Mouse (Mus musculus) skeletal muscle tissue, adult 2 months (tissue): ENCODE measurements at regions not wholly inside any gene's neighbourhood (a gene's known extent, or its start where the extent isn't known, plus 50 kb on each side); places are given as distances from the start of the nearest gene placed in this dataset.
"Not testable (repeated sequence)": the region's sequence is repeated elsewhere in the genome, so short reads cannot be mapped to it uniquely, and the experiment has no call there.

Experiments used
- DNase-seq: peaks from one replicate; pipeline ENCODE4 v3.0.0-alpha.2; 2012; ENCODE audit warnings: low read depth, low spot score

GRCm38 (mm10) chr1:23316288-23316687 lies 81.3 kb downstream of the Ogfrl1 start:
- not testable (repeated sequence) for DNase-seq

- DNase-seq, result not testable (repeated sequence)
Observed at GRCm38 (mm10) chr1:23314863-23315262, 82.7 kb downstream of the Ogfrl1 start.

GRCm38 (mm10) chr1:23292718-23293117 lies 104.9 kb downstream of the Ogfrl1 start:
- no peak for DNase-seq

DNA sequence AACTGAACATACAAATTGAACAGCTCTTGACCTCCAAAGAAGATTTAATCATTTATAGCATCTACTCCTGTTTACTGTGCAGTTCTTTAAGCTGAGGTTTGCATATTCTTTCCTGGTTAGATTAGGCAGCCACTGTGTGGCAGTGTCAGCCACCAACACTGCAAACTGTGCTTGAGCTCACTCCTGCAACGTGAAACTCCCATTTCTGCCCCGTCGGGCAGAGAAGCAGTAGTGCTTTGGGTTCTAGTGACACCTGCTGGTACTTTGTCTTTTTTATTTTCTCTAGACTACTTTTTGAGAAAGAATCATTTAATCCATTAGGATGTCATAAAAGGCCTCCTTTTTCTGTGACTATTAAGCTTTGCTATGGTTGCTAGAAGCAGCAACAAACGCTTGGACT lies 110.8 kb downstream of the Ogfrl1 start:
- DNase-seq, result peak; percentile 37

DNA sequence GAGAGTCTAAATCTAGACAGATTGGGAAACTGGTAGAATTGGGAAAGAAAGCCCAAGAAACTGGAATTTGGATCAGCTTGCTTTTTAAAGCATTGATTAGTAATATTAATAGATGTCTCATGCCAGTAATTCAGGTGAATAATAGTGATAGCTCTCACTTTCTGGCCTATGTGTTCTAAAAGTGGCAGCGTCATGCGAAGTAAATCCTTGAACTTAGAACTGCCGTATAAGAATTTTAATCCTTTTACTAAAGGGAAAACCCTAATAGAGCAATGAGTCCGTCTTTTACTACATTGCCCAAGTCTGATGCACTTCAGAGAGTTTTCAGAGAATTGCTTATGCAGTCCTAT lies 114.7 kb downstream of the Ogfrl1 start:
- no peak for DNase-seq

- no peak for DNase-seq
Observed at GRCm38 (mm10) chr1:23282215-23282869, 115.2 kb downstream of the Ogfrl1 start.

GRCm38 (mm10) chr1:23279827-23280226 lies 117.7 kb downstream of the Ogfrl1 start:
- DNase-seq, result no peak

- no peak for DNase-seq
Observed at GRCm38 (mm10) chr1:23272077-23272476, 125.5 kb downstream of the Ogfrl1 start.

DNA sequence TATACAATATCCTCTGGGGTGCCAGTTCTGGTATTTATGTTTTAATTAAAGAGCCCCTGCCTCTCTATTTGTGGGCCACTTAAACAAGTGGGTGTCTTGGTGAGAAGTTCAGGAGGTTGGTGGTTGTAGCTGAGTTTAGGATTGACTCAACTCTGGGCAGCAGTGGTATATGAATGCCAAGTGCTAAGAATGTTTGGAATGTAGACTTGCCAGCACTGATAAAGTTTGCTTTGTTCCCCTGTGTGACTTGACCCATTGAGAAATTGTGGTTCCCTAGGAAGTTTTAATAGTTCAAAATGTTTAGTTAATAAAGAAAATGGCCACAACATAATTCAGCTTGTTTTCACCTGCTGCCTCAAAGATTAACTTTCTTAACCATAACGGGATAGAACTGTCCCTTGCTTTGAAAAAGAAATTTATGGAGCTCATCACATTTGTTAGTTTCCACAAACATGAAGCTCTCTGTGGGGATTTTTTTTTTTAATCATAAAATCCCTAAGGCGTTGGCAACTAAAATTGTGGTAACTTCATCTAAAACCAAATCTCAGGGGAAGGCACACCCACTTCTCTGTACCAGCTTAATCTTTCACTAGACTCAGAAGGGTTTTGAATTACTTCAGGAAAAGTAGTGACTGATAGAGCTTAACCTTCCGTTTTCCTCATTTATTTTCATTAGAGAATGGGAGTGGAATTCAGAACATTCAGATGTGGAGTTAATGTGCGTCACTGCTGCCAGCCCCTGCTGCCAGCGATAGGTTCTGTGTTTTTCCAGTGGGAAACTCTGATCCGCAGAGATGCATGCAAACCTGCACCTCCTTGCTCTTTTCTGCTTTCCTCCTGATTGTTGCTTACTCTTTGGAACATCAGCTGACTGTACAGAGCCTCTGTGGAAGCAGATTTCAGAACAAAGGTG lies 126.4 kb downstream of the Ogfrl1 start:
- no peak for DNase-seq

GRCm38 (mm10) chr1:23268062-23268461 lies 129.5 kb downstream of the Ogfrl1 start:
- DNase-seq, result no peak

DNA sequence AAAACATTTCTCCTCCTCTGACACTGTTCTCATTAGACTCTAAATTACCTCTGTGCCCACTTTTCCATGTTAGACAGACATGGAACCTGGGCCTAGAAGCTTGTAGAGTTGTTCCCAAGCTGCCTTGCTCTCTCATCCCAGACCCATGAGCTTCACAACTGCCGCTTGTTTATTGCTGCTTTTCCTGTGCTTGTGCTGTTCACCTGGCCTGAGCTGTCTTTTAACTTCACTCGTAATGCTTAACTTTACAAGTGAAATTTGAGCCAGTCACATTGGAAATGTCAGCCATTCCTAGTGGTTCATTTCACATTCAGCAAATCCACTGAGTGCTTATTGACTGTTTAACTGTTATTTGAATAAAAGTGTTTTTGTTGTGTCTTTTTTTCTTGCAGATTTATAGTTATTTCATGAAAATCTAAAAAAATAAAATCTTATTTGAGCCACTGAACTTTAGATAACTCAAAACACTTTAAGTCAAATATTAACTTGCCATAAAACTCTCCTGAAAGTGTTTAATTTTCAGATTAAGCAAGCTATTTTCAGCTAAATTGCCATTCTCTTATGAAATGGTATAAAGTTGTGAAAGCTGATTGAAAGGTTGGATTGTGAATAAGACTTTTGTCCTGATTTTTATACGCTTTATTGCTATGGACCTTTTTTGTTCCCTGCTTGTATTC lies 131.9 kb downstream of the Ogfrl1 start:
- DNase-seq, result no peak

- DNase-seq, result no peak
Observed at GRCm38 (mm10) chr1:23264251-23264650, 133.3 kb downstream of the Ogfrl1 start.

DNA sequence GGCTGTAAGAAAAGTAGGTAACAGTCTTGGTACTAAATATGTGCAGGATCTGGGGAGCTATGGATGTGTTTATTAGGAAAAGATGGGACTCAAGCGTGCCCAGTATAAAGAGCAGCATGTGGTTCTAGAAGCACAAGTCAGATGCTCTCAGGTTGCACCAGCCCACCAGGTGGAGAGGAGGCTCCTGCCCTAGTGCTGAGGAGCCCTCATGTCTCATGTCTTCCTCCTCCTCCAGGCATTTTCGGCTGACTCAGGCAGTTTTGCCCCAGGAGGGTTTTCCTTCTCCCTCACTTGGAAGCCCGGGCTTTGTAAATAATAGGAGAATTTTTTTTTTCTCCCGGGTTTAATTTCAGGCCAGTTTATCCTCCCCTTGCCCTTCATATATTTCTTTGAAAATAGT lies 133.8 kb downstream of the Ogfrl1 start:
- DNase-seq, result no peak

DNA sequence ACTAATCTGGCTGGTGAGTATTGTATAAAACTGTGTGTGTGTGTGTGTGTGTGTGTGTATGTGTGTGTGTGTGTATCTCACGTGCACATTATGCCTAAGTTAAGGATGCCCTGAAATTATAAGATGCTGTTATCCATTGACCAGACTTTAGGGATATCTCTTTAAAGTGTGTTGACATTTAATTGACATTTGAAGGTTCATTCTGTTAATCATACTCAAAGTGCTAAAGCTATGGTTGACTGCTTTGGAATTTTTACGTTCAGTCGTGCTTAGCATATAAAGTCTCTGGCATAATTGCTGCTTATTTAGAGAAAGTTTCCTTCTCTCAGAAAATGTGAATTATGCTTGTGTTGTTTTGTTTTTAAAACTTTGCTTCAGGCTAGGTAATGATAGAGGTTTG lies 135.9 kb downstream of the Ogfrl1 start:
- DNase-seq, result no peak

DNA sequence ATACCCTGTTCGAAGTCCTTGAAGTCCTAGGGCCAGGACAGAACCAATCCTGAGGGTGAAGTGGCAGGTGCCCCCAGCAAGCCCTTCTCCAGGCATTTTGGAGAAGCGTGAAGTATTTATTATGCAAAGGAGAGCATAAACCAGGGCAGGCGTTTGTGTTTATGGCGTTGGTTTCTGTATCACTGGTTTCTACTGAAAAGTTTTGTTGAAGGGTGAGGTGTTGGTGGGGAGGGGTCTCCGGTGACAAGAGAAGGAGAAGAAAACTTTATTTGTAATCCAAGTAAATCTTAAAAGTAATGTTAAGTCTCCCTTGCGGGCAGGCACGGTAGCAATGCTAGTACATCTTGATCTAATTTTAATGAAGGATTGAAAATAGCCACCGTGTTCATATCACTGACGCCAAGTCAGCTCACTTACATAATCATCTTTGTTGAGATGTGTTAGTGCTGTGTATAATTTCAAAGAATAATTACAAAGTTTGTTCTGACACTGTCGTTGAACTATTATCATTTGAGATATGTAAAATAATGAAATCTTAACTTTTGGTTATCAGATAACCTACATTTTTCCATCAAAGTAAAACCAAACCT lies 140.2 kb downstream of the Ogfrl1 start:
- DNase-seq, result peak; percentile 54

- DNase-seq, result peak; percentile 80
Observed at GRCm38 (mm10) chr1:23256630-23257001, 141.0 kb downstream of the Ogfrl1 start.

GRCm38 (mm10) chr1:23255925-23256629 lies 141.5 kb downstream of the Ogfrl1 start:
- DNase-seq, result peak; percentile 98

- no peak for DNase-seq
Observed at GRCm38 (mm10) chr1:23254235-23254634, 143.3 kb downstream of the Ogfrl1 start.

GRCm38 (mm10) chr1:23231522-23231921 lies 129.5 kb upstream of the 4933415F23Rik start:
- DNase-seq, result no peak

GRCm38 (mm10) chr1:23228478-23228877 lies 126.4 kb upstream of the 4933415F23Rik start:
- no peak for DNase-seq

DNA sequence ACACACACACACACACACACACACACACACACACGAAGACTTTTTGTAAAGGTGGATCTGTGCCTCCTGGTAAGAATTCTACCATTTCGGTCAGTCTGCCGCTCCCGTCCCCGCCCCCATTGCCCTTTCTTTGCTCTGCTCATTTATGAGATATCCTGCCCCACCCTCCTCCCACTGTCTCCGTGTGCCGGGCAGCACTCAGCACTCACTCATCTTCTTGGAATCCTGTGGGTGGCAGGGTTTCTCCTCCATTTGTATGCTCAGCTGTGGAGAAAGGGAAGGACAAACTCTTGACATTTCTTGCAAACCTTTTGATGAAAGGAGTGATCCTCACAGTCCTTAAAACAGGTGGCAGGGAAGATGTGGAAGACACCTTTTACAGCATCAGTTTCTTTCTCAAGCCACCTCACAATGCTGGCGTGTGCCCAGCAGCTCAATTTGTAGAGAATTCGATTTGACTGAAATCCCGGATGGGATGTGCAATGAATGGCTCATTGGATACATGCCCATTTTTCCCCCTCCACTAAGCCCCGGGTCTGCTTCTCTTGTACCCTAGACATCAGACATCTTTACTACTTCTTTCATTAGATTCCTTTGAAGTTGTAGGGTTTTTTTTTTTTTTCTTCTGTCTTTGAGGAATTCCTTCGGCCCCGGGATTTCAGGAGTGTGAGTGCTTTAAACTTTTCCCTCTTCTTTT lies 112.6 kb upstream of the 4933415F23Rik start:
- DNase-seq, result no peak
